Mouse (Mus musculus): ENCODE data around the gene Lta.

Gene Lta

DNA sequence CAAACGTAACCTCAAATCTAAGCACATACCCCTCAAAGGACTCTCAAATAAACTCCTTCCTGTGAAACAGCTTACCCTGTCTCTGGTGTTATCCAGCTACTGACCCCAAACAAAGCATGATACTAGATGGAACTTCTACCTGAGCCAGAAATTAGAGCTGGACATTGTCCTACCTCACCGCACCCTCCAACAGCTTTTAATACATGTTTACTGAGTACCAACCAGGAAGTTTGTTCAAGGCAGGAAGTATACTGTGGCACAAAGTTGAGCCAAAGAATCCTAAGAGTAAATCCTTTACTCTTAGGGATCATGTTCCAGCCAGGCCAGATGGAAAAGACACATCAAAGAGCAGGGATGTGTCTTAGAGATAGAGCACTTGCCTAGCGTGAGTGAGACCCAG lies 5.4 kb upstream of the Lta start:
- DNase-seq (ENCODE audit: low read depth, low spot score) = no peak

DNA sequence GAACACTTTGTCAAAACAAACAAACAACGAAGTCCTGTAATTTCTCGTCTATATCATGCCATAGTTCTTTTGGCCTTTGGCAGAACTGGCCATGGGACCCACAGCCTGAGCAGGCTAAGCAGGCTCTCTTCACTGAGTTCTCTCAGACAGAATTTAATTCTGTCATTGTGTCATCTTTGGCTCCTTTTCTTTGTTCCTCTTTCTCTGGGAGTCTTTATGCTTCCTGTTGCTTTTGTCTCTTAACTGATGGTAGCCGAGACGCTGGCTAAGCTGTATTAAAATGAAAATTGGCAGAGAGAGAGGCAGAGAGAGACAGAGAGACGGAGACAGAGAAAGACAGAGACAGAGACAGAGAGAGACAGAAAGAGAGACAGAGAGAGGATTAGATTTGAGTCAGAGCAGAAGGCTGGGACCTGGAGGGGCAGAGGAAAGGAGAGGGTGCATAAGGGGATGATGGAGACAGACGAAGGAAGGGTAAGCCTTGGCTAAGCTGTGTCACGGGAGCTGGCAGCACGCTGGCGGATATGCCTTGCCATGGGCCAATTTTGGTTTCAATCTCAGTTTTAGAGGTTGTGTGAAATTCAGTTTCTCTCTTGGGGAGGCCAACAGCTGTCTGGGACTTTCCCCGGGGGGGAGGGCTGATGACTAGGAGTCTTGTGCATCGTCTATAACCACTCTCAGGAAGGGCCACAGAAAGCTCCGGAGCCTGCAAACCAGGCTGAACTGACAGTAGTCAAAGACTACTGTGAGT lies 4.8 kb upstream of the Lta start:
- DNase-seq (ENCODE audit: low read depth, low spot score) = peak; percentile 91

DNA sequence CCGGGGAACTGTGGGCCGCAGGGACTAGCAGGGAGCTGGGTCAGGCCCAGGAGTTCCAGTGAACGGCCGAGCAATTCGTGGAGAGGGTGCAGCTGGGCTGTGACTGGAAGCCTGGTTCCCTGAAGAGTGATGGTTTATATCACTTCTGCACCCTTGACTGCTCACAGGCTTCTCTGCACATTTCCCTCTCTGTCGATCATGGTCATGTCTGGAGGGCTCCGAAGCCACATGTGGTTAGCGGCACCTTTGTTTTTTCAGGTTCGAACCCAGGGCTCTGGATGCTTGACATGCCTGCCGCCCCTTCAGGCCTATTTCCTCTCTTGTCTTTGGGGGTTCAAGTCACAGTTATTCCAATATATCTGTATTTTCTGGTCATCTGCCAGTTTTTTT lies 224 bp upstream of the Lta start:
- DNase-seq (ENCODE audit: low read depth, low spot score) = no peak

DNA sequence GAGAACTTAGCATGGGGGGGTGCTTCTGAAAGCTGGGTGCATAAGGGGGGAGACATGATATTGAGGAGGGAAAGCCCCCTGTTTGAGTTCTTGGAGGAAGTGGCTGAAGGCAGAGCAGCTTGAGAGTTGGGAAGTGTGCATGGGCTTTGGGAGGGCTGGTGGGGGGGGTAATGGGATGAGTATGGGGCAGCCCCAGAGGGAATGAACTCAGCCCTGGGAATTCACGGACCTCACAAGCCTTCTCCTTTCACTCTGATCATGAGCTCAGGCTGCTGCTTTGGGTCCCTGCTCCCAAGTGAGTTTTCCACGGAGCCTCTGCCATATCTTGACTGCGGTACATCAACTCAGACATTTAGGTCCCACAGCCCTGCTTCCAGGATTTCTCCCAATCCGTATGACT lies 2.7 kb downstream of the Lta start:
- DNase-seq (ENCODE audit: low read depth, low spot score) = no peak

DNA sequence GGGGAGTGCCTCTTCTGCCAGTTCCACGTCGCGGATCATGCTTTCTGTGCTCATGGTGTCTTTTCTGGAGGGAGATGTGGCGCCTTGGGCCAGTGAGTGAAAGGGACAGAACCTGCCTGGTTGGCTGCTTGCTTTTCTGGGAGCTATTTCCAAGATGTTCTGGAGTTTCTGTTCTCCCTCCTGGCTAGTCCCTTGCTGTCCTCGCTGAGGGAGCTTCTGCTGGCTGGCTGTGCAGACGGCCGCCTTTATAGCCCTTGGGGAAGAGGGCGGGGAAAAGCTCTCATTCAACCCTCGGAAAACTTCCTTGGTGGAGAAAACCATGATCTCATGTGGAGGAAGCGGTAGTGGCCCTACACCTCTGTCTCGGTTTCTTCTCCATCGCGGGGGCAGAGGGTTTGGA lies 3.4 kb downstream of the Lta start, which contains the start of gene Tnf:
Gene Tnf (minus strand): TSS at position 221 of the 400 bp plus-strand sequence.
- peak; percentile 88 for DNase-seq (ENCODE audit: low read depth, low spot score)

DNA sequence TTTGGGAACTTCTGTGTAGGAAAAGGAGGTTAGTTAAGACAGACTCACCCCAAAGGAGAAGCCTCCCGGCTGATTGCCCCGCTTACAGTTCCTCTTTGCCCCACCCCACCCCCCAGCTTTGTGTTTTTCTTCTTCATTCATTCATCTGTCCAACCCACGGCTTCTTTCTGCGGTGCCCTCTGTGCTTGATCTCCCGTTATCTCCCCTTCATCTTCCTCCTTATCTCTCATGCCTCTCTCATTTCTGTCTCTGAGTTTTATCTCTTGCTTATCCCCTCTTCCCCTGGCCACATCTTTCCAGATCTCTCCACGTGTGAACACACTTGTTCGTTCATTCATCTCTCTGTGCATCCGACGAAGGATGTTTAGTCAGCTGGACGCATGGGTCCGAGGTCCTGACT lies 4.0 kb downstream of the Lta start:
- DNase-seq (ENCODE audit: low read depth, low spot score) = peak; percentile 79

DNA sequence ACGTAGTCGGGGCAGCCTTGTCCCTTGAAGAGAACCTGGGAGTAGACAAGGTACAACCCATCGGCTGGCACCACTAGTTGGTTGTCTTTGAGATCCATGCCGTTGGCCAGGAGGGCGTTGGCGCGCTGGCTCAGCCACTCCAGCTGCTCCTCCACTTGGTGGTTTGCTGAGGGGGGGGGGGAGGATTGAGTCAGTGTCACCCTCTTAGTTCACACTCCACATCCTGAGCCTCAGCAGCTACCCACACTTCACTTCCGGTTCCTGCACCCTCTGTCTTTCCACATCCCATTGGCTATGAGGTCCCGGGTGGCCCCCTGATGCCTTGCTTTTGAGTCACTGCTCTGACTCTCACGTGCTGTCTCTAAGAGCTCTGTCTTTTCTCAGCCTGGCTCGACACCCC lies 4.8 kb downstream of the Lta start:
- peak; percentile 95 for DNase-seq (ENCODE audit: low read depth, low spot score)

DNA sequence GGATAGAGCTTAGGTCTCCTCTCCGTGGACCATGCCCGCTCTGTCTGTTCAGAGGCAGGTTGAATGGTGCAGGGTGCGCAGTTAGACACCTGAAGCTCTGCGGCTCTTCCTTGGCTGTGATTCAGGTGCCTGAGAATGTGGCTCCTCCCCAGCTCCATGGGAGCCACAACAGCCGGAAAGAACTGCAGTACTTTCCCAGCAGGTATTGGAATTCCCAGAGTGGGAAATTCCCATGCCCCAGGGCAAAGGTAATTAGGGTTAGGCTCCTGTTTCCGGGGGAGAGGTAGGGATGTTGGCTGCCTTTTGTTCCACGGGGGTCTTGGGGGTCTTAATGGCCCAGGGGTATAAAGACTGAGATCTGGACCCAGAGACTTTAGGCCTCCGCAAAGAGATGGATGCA lies 6.2 kb downstream of the Lta start:
- peak; percentile 9 for DNase-seq (ENCODE audit: low read depth, low spot score)

DNA sequence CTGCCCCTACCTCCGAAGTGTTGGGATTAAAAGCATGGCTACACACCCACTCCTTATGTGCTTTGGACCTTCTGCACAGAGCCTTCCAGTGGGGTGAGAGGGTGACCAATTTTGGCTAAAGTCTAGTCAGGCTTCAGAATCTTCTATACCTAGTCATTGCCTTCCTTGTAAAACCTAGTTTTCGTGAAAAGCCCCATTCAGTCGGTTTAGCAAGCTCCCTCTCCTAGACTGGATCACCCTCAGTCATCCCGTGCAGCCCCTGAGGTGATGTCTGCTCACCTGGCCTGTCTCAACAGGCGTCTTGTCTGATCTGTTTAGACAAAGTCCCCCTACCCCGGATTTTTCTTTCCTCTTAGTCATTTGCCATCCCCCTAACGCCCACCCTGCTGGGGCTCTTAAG lies 7.1 kb downstream of the Lta start:
- peak; percentile 12 for DNase-seq (ENCODE audit: low read depth, low spot score)

DNA sequence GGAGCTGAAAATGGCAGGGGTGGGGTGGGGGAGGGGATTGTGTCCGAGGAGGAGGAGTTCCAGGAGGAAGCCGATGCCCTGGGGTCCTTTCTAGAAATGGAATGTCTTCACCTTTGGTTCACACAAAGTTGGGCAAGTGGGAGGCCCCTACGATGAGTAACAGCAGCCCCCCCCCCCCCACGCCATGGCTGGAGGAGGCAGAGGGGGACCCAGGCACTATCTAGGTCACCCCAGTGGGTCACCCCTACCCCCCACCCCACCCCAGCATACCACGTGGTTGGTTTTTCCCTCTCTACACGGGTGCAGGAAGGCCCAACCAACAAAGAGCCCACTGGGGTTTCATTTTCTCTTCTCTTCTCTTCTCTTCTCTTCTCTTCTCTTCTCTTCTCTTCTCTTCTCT lies 8.0 kb downstream of the Lta start:
- DNase-seq (ENCODE audit: low read depth, low spot score) = peak; percentile 77

DNA sequence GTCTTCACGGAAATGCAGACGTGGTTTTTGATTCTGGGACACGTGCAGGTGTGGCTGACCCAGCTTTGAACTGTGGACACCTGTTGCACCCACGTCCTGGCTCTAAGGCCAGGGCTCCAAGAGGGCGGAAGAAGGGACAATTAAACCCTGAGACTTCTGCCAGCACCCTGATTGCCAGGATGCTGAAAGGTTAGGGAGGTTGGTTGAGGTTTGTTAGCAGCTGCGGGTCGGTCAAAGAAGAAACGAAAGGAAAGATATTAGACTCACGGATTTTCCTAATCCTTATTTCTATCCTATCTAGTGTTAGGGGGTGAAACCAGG lies 8.9 kb downstream of the Lta start:
- peak; percentile 54 for DNase-seq (ENCODE audit: low read depth, low spot score)

DNA sequence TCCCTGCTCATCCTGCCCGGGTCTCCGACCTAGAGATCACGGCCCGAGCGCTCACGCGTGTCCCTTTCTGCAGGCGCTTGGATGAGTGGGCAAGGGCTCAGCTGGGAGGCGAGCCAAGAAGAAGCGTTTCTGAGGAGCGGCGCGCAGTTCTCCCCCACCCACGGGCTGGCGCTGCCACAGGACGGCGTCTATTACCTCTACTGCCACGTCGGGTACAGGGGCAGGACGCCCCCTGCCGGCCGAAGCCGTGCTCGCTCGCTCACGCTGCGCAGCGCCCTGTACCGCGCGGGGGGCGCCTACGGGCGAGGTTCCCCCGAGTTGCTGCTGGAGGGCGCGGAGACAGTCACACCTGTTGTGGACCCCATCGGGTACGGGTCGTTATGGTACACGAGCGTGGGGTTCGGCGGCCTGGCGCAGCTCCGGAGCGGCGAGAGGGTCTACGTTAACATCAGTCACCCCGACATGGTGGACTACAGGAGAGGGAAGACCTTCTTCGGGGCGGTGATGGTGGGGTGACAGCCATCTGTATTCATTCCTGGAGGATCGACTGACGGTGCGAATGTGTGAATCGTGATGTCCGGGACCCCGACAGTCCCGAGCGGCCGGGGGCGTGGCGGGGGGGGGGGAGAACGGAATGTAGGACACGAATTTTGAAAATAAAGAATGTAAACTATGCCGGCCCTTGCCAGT lies 9.4 kb downstream of the Lta start:
- DNase-seq (ENCODE audit: low read depth, low spot score) = peak; percentile 93

DNA sequence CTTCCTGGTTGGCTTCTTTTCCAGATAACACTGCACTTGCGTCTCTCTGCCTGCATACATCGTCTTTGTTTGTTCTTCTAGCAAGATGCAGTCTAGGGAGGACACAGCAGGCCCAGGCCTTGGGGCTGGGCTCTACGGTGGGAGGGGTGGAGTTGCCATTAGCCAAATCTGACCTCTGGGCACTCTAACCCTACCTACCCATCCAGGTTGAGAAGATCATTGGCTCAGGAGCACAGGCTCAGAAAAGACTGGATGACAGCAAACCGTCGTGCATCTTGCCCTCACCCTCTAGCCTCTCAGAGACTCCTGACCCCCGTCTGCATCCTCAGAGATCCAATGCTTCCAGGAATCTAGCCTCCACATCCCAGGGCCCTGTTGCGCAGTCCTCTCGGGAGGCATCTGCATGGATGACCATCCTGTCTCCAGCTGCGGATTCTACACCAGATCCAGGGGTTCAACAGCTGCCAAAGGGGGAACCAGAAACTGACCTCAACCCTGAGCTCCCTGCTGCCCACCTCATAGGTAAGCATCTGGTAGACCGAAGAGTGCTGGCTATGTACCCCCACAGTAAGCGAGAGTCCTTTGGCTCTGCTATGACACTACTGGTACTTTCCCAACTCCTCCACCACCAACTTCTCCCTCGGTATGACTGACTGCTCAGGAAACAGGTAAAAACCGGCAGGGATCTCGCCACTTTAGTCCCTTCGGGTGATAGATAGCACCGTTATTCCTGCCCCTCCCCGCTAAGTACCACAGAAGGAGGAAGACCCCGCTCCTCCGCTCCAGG lies 10.1 kb downstream of the Lta start:
- peak; percentile 55 for DNase-seq (ENCODE audit: low read depth, low spot score)

DNA sequence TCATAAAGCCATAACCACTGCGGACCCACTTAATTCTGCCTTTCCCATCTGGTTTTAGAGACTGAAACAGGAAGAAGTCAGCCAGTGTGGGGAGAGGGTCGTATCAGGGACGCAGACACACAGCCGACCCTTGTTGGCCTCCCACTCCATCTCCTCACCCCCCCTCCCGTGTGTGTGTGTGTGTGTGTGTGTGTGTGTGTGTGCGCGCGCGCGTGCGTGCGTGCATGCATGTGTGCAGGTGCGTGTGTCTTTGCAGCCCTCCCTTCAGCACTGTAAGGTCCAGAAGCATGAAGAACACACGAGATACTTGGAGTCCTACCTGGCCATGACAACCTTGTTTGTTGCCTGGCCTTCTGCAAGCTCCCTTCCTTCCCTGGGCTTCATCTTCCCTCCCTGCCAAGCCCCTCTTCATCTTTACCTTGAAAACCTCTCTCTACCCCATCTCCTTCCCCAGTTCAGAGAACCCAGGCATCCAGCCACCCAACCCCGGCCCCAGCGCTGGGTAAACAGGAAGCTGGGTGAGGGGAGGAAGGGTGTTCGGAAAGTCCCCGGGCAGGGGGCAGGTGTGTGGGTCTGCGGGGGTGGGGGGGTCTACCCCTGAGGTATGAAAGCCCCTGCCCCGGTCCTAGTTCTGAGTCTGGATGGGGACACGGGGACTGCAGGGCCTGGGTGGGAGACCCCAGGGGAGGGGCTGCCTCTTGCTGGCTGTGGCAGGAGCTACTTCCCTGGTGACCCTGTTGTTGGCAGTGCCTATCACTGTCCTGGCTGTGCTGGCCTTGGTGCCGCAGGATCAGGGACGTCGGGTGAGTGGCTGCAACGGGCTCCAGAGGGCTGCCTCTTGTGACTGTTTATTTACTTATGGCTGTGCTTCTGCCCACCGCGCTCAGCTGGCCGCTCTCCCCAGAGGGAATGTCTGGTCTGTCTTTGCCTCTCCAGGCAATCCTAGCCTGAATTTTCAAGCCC lies 11.0 kb downstream of the Lta start, which contains the start of gene Ltb:
Gene Ltb (plus strand): TSS at position 559 of the 963 bp plus-strand sequence.
- DNase-seq (ENCODE audit: low read depth, low spot score) = peak; percentile 85

DNA sequence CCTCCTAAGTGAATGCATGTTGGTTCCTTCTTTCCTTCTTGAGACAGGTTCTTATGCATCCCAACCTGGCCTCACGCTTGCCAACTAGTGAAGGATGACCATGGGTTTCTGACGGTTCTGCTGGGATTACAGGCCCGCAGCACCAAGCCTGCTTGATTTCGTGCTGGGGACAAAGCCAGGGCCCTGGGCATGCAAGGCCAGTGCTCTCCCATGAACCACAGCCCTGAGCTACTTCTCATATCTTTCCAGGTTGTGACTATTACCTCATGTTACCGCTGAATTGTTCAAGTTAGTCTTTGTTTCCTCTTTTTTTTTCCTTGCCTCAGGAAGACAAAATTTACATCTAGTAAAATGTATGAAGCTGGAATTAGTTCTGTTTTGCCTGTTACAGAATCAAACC lies 12.2 kb downstream of the Lta start:
- no peak for DNase-seq (ENCODE audit: low read depth, low spot score)

DNA sequence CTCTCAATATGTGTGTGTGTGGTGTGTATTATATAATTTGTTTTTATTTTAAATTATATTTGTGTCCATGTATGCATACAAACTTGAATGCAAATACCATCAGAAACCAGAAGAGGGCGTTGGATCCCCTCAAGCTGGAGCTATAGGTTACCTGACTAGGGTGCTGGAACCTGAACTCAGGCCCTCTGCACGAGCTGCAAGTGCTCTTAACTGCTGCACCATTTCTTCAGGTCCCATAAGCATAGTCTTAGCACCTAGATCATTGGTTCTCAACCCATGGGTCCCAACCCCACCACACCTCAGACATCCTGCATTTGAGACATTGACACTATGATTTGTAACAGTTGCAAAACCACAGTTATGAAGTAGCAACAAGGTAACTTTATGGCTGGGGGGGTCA lies 13.4 kb downstream of the Lta start:
- DNase-seq (ENCODE audit: low read depth, low spot score) = no peak

DNA sequence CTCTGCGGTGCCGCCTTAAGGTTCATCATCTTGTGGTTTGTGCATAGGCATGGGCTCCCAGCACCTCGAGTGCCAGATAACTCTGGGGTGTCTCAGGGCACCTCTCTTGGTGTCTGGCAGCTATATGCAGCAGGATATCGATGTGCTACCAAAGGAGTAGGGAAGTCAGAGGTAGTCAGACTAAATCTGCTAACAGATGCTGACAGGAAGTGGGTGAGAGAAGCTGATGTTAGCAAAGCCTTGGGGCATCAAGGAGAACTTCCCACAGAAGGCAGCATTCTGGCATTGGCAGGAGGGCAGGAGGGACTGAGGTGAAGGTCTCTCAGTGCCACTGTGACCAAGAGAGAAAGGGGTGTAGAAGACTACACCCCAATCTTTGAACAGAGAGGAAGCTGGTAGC lies 15.1 kb downstream of the Lta start:
- DNase-seq (ENCODE audit: low read depth, low spot score) = peak; percentile 78

DNA sequence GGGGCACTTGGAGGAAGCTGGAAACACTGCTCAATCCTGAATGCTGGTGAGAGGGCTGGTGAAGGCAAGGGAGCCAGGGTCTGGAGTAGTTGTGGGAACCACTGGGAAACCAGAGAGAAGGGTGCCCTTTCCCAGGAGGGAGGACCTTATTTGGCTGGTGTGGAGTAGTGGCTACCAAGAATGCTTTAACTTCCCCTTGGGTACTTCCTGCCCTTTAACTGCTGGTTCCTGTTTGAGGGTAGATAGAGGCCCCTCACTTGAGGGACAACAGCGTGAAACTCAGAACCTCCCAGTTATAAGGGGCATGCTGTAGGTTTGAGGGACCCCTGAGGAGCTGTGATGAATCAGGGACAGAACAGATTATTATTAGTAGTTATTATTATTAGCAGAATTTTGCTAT lies 16.0 kb downstream of the Lta start:
- no peak for DNase-seq (ENCODE audit: low read depth, low spot score)

DNA sequence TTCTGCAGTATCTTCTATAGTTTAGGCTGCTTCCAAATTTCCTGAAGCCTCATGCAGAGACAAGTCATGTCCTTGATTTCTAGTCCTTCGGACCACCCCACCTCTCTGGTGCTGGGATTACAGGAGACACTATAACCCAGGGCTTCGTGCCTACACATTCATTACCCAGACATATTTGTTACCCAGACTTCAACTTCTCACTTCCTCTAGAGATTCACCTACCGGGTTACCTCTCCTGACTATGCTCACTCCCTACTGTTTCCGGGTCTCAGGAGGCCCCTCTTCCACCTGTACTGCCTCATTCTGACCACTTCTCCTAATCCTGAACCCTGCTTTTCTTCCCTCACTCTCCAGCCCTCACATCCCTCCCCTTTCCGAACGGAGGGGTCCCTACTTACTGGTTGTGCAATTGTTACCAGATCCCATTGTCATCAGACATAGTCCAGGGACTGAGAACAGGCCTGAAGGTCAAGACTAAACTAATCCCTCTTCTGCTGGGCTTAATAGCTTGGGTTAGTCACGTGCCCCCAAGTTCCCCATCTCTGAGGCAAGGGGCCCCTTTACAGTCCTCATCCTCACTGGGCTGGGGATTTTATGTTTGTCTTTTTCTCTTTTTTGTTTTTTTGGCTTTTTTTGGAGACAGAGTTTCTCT lies 17.1 kb downstream of the Lta start, which contains the start of gene Lst1:
Gene Lst1 (minus strand): TSS at position 481 of the 652 bp plus-strand sequence.
- no peak for DNase-seq (ENCODE audit: low read depth, low spot score)

DNA sequence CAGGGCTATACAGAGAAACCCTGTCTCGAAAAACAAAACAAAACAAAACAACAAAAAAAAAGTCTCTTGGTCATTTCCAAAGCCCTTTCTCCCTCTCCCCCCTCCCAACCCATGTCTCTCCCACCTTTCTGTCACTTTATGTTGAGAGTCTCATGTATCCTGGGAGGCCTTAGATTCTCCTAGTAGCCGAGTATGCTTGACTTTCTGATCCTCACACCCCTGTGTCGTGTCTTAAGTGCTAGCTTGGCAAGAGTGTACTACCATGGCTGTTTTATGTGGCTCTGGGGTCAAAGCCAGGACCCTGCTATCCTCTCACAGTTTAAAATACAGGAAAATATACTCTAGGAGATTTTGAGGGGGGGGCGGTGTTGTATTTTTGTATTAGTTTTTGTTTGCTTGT lies 17.8 kb downstream of the Lta start:
- no peak for DNase-seq (ENCODE audit: low read depth, low spot score)

DNA sequence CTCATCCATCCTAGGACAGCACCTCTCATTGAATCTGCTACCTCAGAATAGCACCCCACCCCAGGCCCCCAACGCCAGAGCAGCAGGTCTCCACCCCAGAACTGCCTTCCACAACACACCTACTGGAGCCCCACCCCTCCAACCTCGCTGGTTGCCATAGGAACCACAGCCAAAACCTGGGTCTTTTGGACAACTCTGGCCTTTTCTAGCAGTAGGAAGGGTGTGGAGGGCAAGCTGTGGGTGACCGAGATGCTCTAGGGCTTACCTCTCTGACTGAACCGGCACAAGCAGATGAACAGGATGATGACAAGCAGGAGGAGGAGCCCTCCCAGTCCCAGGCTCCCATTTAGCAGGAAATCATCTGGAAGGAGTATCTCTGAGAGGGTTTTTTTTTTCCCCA lies 18.5 kb downstream of the Lta start:
- DNase-seq (ENCODE audit: low read depth, low spot score) = peak; percentile 87
